Mouse (Mus musculus) kidney, postnatal 4 days (tissue): ENCODE results near the gene Zfp287.
A peak's percentile ranks its signal among the peaks of the same experiment; 100 is the strongest.
"Not testable (repeated sequence)": the region's sequence is repeated elsewhere in the genome, so short reads cannot be mapped to it uniquely, and the experiment has no call there.

Experiments
- DNase-seq, 2 experiments: peaks; one replicate each; pipeline ENCODE4 v3.0.0; 2021; ENCODE audit warnings: mixed read lengths in 2 of 2

Gene Zfp287

GRCm38 (mm10) chr11:62731311-62732021 is at the start of gene Zfp287:
Zfp287 (minus strand) TSS chr11:62731905.
- DNase-seq, result peak; percentile 90 to 93

- DNase-seq, result no peak
Observed at GRCm38 (mm10) chr11:62776510-62776909, 44.8 kb upstream of the Zfp287 start.

DNA sequence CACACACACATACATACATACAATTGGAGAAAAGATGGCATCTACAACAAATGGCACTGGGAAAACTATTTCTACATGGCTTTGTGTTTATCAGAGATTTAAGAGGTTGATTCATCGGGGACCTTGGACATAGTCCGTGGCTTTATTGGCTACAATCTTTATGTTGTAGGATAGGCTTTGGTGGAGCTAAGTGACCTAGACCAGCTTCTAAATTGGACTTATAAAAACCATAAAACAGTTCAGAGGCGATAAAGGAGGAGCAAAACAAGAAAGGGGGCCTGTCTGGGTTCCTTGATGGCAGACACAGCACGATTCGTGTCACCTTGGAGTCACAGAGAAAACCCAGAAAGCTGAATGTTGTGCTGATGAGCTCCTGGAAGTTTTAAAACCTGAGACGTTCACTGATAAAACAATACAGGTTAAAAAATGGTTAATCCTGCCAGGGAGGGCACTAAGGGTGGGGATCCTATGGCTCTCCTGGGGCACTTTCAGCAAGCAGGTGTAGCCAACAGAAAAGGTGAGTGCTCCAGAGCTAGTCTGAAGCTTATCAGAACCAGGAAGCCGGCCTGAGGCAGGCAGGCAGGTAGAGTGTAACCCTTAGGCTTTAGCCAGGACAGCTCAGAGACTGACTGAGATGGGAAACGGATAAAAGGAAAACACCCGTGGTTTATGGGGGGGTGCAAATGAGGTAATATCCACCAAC is 29.2 kb upstream of the Zfp287 start:
- no peak for DNase-seq

- no peak for DNase-seq
Observed at GRCm38 (mm10) chr11:62758491-62758890, 26.8 kb upstream of the Zfp287 start.

DNA sequence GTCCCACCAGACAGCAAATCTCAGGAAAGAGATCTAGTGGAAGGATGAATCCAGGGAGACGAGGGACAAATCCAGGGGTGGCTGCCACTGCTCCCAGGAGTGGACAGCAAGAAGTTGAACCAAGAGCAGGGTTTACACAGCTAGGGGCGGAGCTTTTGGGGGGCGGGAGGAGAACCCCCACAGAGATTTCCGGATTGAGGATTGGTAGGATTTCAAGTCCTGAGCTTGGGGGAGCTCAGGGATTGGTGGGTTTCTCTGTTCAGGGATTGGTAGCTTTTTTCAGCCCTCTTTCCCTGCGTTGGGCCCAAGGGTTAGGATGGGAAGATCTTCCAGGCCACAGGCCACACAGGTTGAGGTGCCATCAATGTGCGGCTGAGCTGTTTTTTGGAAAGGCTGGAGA is 26.2 kb upstream of the Zfp287 start:
- no peak for DNase-seq

GRCm38 (mm10) chr11:62757143-62757507 is 25.4 kb upstream of the Zfp287 start:
- DNase-seq, result no peak

DNA sequence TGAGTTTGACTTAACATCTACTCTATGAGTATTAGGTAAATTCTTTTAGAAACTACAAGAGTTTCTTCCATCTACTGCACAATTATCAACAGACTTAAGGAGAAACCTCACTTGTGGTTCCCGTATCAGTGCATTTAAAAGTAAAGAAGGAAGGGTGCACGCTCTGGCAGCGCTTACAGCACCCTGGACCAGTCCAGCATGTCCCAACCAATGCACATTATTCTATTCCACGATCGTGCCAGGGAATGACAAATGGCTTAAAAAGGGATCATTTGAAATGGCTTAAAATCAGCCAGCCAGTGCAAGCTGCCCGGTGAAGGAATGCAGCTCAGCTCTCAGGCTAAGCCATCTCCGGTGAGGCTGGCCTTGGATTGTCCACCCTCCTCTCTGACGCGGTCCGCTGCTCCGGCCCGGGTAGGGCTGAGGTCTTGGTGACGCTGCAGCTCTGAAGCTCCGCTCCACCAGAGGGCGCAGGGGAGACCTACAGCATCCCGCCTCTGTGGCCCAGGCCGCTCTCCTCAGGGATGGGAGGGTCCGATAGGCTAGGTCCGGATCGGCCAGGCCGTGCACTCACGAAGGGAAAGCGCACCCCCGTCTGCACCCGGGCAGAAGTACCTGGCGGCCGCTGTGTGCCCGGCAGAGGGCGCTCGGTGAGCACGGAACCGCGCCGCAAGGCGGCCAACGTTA is 24.9 kb upstream of the Zfp287 start:
- peak; percentile 99 for DNase-seq

GRCm38 (mm10) chr11:62752780-62753179 is 21.1 kb upstream of the Zfp287 start, which contains the start of gene Gm10428:
Gm10428 (plus strand) TSS chr11:62753100.
- DNase-seq, result no peak

- no peak for DNase-seq
Observed at GRCm38 (mm10) chr11:62752191-62752590, 20.5 kb upstream of the Zfp287 start.

GRCm38 (mm10) chr11:62749445-62749844 is 17.7 kb upstream of the Zfp287 start:
- not testable (repeated sequence) for DNase-seq

GRCm38 (mm10) chr11:62748062-62748461 is 16.4 kb upstream of the Zfp287 start:
- no peak for DNase-seq

GRCm38 (mm10) chr11:62747227-62747626 is 15.5 kb upstream of the Zfp287 start:
- DNase-seq, result no peak

DNA sequence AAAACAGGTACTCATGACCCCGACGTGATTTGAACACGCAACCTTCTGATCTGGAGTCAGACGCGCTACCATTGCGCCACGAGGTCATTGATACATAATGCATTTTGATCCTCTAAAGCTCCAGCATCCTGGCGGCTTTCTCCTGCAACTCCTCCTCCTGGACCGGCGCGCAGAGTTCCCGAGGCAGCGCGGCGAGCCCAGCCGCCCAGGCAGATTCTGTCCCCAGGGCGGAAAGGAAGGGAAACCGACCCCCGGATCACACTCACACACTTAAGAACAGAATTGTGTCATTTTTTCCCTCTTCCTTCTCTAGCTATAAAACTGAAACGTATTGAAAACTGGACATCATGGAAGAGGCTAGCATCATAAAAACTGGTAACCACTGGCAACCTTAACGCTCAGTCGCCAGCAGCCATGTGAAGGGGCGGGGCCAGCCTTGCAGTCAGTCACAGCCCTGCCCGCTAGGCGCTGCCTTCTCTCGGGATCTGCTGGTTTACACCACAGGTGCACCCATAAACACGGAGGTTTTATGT is 14.4 kb upstream of the Zfp287 start:
- DNase-seq, result peak; percentile 76 to 85

DNA sequence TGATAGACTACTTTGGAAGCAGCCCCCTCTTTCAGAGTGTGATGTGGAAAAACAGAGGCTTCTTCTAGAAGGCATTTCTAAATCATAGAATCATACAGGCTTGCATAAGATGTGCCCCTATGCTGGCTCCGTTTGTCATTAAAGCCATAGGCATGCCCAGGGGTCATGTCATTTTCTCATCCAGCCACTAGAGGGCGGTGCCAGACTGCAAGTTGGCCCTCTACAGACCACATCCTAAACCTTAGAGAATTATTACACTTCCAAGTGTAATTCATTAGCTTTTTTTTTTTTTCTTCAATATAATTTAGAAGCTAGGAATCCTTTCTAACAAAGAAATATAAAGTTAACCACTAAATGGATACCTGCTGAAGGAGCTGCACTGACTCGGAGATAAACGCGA is 12.4 kb upstream of the Zfp287 start:
- DNase-seq, result peak; percentile 83 to 86

- DNase-seq, result no peak
Observed at GRCm38 (mm10) chr11:62742261-62742957, 10.7 kb upstream of the Zfp287 start.

GRCm38 (mm10) chr11:62741186-62741585 is 9.5 kb upstream of the Zfp287 start:
- DNase-seq, result no peak

DNA sequence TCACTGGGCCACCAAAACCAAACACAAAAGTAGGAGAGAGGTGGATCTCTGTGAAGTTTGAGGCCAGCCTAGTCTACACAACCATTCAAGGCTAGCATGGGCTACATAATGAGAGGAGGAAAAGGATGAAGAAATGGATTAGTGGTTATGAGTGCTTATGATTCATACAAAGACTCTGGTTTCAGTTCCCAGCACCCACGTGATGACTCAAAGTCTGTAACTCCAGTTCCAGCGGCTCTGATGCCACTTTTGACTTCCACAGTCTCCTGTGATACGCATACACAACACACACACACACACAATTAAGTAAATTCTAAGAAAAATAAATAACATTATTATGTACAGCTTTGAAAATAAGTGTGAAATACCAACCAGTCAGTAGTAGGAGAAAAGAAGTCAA is 960 bp upstream of the Zfp287 start:
- DNase-seq, result no peak

DNA sequence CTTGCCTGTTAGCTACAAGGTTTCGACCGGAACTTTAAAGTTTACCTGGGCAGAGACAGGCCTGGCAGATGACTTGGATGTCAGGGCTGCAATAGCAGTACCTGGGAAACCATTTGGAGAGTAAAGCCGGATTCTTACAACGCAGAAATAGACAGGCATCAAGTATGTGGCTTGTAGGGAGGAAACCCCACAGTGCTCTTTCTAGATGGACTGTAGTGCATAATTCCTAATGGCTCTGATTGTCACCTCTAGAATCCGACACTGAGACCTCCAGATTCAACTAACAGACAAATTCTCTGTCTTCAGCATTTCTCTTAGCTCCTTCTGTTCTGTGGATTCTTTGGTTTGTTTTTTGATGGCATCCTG is 300 bp upstream of the Zfp287 start:
- no peak for DNase-seq

DNA sequence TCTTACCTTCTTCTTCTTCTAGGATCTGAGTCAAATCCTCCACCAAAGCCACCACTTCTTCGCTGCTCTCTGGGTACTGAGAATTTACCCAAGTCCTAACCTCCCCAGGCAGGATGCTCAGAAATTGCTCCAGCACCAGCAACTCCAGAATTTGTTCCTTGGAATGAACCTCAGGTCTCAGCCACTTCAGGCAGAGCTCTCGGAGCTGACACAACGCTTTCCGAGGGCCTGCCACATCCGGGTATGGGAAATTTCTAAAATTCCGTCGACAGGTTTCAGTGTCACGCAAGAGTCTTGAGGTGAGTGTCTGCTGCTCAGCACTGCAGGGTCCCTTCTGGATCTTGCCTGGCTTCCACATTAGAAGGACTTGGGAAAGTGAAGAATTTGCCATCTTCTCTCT is 3.4 kb downstream of the Zfp287 start:
- no peak for DNase-seq

DNA sequence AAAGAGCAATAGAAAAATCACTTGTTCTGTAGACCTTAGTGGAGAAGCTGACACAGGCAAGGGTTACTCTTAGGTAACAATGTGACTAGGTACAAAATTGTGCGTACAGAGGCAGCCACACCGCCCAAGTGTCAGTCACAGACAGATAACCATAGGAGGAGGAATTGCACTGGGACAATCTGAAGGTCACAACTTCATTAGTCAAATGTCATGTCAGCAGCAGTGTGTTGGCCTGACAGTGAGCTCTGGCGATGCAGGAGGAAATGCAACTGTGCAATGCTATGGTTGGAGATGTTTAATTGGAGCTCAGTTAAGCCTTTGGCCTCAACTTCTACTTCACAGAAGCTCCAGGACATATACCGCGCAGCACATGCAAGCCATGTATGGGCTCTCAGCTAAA is 21.0 kb downstream of the Zfp287 start:
- no peak for DNase-seq

- no peak for DNase-seq
Observed at GRCm38 (mm10) chr11:62708252-62708651, 23.5 kb downstream of the Zfp287 start.

- DNase-seq, result no peak
Observed at GRCm38 (mm10) chr11:62706141-62706540, 25.6 kb downstream of the Zfp287 start.

DNA sequence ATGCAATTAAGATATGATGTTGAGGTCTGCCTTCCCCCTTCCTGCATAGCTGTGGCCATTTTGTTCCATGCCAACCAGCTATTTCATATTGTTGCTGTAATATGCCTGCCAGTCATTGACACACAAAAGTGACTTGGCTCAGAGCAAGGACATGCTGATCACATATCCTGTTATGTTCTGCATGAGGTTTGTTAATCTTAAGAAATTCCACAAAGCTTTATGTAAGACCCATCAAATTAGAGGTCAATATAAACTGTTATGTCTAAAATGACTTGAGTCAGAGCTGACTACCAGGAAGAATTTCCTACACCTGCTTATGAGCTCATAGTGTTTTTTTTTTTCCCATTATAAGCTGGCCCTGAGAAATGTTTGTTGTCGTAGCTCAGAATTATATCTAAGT is 30.5 kb downstream of the Zfp287 start:
- no peak for DNase-seq
